ENCODE assay signal across 14 mouse cellular contexts in genomic region chr15:17912241-17912640, GRCm38 (mm10).
DNase-seq lines count a peak whose midpoint lies in the region.
"Had no signal": no experiment of that assay in that cellular context is flagged by ENCODE, and none has a peak within 500 bp of the region (broad histone marks: within the 10 kb centered on the region; RNA-seq: fewer than 3 reads in every experiment).

No protein-coding gene starts in this region.

- peak; percentile 5 for DNase-seq in cerebellum, adult 11-12 months
- DNase-seq in cerebellum, postnatal 4 days (ENCODE audit: low spot score in 2 of 2): no peak
- DNase-seq in cerebellum, adult 9-11 months: peak; percentile 5
- no peak for DNase-seq in cerebellum, adult 18-20 months
- peak; percentile 37 to 64 for DNase-seq in cerebellum, postnatal 14 days
- no peak for DNase-seq in urinary bladder, adult 2 months (ENCODE audit: low spot score)
- DNase-seq: adrenal gland, adult 8-10 months; adrenal gland, postnatal 25 days; gastrocnemius, postnatal 10 days; gastrocnemius, postnatal 36 days; heart, postnatal 10 days; heart, postnatal 36 days; kidney, adult 11 months; kidney, adult 8-10 months had no signal

Comparison
In these comparisons a context has a peak if more than half of its experiments do, and no peak if none do; other contexts are left out.
1. DNase-seq: peak in cerebellum, adult 11-12 months (single experiment), cerebellum, adult 9-11 months (single experiment) and cerebellum, postnatal 14 days (2 of 2); none in cerebellum, postnatal 4 days (0 of 2), cerebellum, adult 18-20 months (0 of 2) and urinary bladder, adult 2 months (single experiment).